In the genomic region with DNA sequence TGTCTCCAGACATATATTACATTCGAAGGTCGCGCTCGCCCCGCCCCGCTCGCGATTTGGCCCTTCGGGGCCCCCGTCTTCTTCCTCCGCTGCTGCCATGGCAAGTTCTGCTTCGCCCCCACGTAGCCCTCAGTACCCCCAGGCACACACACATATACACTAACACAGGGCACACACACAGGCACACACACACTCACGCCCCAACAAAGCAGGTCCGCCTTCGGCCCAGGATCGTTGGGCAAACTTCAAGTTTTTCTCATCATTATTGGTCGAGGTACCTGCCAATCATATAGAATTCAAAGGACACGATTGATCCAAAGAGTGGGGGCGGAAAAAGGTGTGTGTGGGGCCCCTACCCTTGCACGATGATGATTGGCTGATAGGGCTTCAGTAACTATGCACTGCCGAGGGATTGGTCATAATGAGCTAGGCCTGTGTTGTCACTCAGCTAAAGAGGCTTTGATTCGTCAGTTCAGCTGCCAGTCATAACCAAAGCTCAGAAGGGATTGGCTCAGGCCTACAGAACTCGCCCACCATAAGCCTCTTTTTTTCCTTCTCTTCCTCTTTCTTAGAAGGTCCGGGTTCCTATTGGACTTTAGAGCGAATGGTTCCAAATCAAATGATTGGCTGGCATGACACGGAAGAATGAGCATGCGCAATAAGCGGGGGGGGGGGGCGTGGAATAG, we compare ENCODE assay signal across 8 mouse cellular contexts. TPM values are rescaled to one million over a fixed set of nuclear protein-coding genes. Genes with fewer than 3 reads are reported as not detected.
DNase-seq lines count a peak whose midpoint lies in the region; ATAC-seq lines count a peak whose summit lies in the region.

A gene (minus strand): TSS at position 316 of the 686 bp plus-strand sequence.

- peak; percentile 94 for ATAC-seq in hindbrain, embryonic 15.5 days (ENCODE audit: low FRiP score, low read depth)

- H3K9ac ChIP-seq in hindbrain, embryonic 15.5 days: peak within 1 kb of the TSS; percentile 87

- H3K9me3 ChIP-seq in hindbrain, embryonic 15.5 days: no peaks in the 10 kb centered on the region

- H3K27me3 ChIP-seq in hindbrain, embryonic 15.5 days: no peaks in the 10 kb centered on the region

- peak within 1 kb of the TSS; percentile 95 for H3K27ac ChIP-seq in hindbrain, embryonic 15.5 days (replicated peaks)

- peaks cover 14% of the 10 kb centered on the region for H3K36me3 ChIP-seq in hindbrain, embryonic 15.5 days

- H3K4me2 ChIP-seq in hindbrain, embryonic 15.5 days: peak within 1 kb of the TSS; percentile 92

- WGBS in hindbrain, embryonic 15.5 days: under 1% methylated on average over 30 of the region's 30 CpGs

- H3K4me3 ChIP-seq in hindbrain, embryonic 15.5 days: peak within 1 kb of the TSS; percentile 67

- H3K4me1 ChIP-seq in hindbrain, embryonic 15.5 days (replicated peaks): peaks cover 47% of the 10 kb centered on the region

- DNase-seq in T-cell, adult 2 months (ENCODE audit: low spot score): peak; percentile 99
- DNase-seq in cerebellum, postnatal 36 days: peak; percentile 97 to 100
- peak; percentile 98 to 100 for DNase-seq in frontal cortex, postnatal 36 days (ENCODE audit: low spot score in 2 of 2)
- peak; percentile 100 for DNase-seq in left cerebral cortex, adult 11 months (ENCODE audit: low spot score)
- DNase-seq in lung, postnatal 4 days: peak; percentile 96 to 99
- DNase-seq in retina, postnatal 7 days (ENCODE audit: low read depth, low spot score): peak; percentile 100
- peak; percentile 77 for DNase-seq in urinary bladder, adult 2 months (ENCODE audit: low spot score)

RNA-seq across cellular contexts. Expression of the gene that starts here (rescaled TPM):
- 270 and 283 TPM in 2 replicates for polyA plus RNA-seq in hindbrain, embryonic 15.5 days (2015; fragmentation: Nextera tagmentation; extraction: Ambion mirVana)
- 82.7 and 91.4 TPM in 2 replicates for polyA plus RNA-seq in urinary bladder, adult 2 months (2012; rRNA removed)

Comparison
In these comparisons a context has a peak if more than half of its experiments do, and no peak if none do; other contexts are left out.
1. Peak in every context shown above with its lines: DNase-seq, ATAC-seq, H3K4me3 ChIP-seq and H3K27ac ChIP-seq.